Mouse (Mus musculus): ENCODE results near the gene Apold1. TPM values are rescaled to one million over a fixed set of nuclear protein-coding genes. Genes with fewer than 3 reads are reported as not detected.
A peak's percentile ranks its signal among the peaks of the same experiment; 100 is the strongest.

Apold1 gene
- 4.3 TPM in 2 replicates for polyA plus RNA-seq (2014; fragmentation: Nextera tagmentation; extraction: Ambion mirVana)

GRCm38 (mm10) chr6:134981231-134982062 is at the start of gene Apold1:
Gene Apold1, plus strand, starts transcription at chr6:134981718.
- peak within 1 kb of the TSS; percentile 41; the same call in 1 of the 2 replicates for H3K27ac ChIP-seq (ENCODE audit: low read depth, low read length)
- 40% methylated on average over 22 of the region's 22 CpGs for WGBS (ENCODE audit: insufficient replicate concordance)
- ATAC-seq (replicated peaks; ENCODE audit: insufficient number of reproducible peaks, low FRiP score, low TSS enrichment): no peak
- H3K9ac ChIP-seq (ENCODE audit: low read depth, low read length): 0 out of 2 replicates have a peak within 1 kb of the TSS, but pooled peaks have one; percentile 28
- peaks cover 11% of the 10 kb centered on the region for H3K4me1 ChIP-seq (ENCODE audit: control insufficient read depth, insufficient read depth, low read length)
- no peaks in the 10 kb centered on the region for H3K9me3 ChIP-seq (replicated peaks; ENCODE audit: control insufficient read depth, low read length)
- no peaks in the 10 kb centered on the region for H3K27me3 ChIP-seq (ENCODE audit: control insufficient read depth, insufficient read depth, low read length)
- no peaks in the 10 kb centered on the region for H3K36me3 ChIP-seq (ENCODE audit: control insufficient read depth, insufficient read depth, low read length)
- H3K4me3 ChIP-seq (ENCODE audit: low read depth, low read length): peak within 1 kb of the TSS; percentile 46; the same call in 1 of the 2 replicates
- H3K4me2 ChIP-seq: peak within 1 kb of the TSS; percentile 88

- Histone ChIP-seq H3K4me1 (ENCODE audit: control insufficient read depth, insufficient read depth, low read length) (peaks cover 11% of the 10 kb centered on the region; the same call in 1 of the 2 replicates), H3K4me3 (ENCODE audit: low read depth, low read length) (no peak overlapping the region), H3K9ac (ENCODE audit: low read depth, low read length) (no peak overlapping the region), H3K27me3 (ENCODE audit: control insufficient read depth, insufficient read depth, low read length) (no peaks in the 10 kb centered on the region), H3K9me3 (replicated peaks; ENCODE audit: control insufficient read depth, low read length) (no peaks in the 10 kb centered on the region), H3K4me2 (peak overlapping the region; percentile 16; the same call in 1 of the 2 replicates), H3K27ac (ENCODE audit: low read depth, low read length) (no peak overlapping the region), H3K36me3 (ENCODE audit: control insufficient read depth, insufficient read depth, low read length) (no peaks in the 10 kb centered on the region)
- whole genome bisulfite sequencing (ENCODE audit: insufficient replicate concordance): 69% methylated on average over 12 of the region's 12 CpGs
- no peak for ATAC-seq (replicated peaks; ENCODE audit: insufficient number of reproducible peaks, low FRiP score, low TSS enrichment)
These were observed 48.9 kb upstream of the Apold1 start for GRCm38 (mm10) chr6:134932486-134933206.

GRCm38 (mm10) chr6:134933207-134933558 is 48.3 kb upstream of the Apold1 start:
- no peaks in the 10 kb centered on the region for H3K36me3 ChIP-seq (ENCODE audit: control insufficient read depth, insufficient read depth, low read length)
- H3K4me2 ChIP-seq: peak overlapping the region; percentile 16; the same call in 1 of the 2 replicates
- H3K4me1 ChIP-seq (ENCODE audit: control insufficient read depth, insufficient read depth, low read length): peaks cover 11% of the 10 kb centered on the region; the same call in 1 of the 2 replicates
- H3K9me3 ChIP-seq (replicated peaks; ENCODE audit: control insufficient read depth, low read length): no peaks in the 10 kb centered on the region
- H3K27ac ChIP-seq (ENCODE audit: low read depth, low read length): no peak overlapping the region
- no peaks in the 10 kb centered on the region for H3K27me3 ChIP-seq (ENCODE audit: control insufficient read depth, insufficient read depth, low read length)
- WGBS (ENCODE audit: insufficient replicate concordance): 71% methylated on average over 2 of the region's 2 CpGs
- no peak overlapping the region for H3K4me3 ChIP-seq (ENCODE audit: low read depth, low read length)
- no peak overlapping the region for H3K9ac ChIP-seq (ENCODE audit: low read depth, low read length)
- ATAC-seq (replicated peaks; ENCODE audit: insufficient number of reproducible peaks, low FRiP score, low TSS enrichment): no peak

GRCm38 (mm10) chr6:134934305-134934704 is 47.2 kb upstream of the Apold1 start:
- 91% methylated on average over 5 of the region's 5 CpGs for WGBS (ENCODE audit: insufficient replicate concordance)
- no peak overlapping the region for H3K4me2 ChIP-seq

GRCm38 (mm10) chr6:134939781-134940180 is 41.7 kb upstream of the Apold1 start:
- H3K36me3 ChIP-seq (ENCODE audit: control insufficient read depth, insufficient read depth, low read length): no peaks in the 10 kb centered on the region; the same call in 1 of the 2 replicates
- 0 out of 2 replicates have a peak, but pooled peaks cover 9% of the 10 kb centered on the region for H3K4me1 ChIP-seq (ENCODE audit: control insufficient read depth, insufficient read depth, low read length)
- H3K9me3 ChIP-seq (replicated peaks; ENCODE audit: control insufficient read depth, low read length): no peaks in the 10 kb centered on the region
- no peak overlapping the region for H3K27ac ChIP-seq (ENCODE audit: low read depth, low read length)
- H3K4me2 ChIP-seq: no peak overlapping the region
- no peak for ATAC-seq (replicated peaks; ENCODE audit: insufficient number of reproducible peaks, low FRiP score, low TSS enrichment)
- no peaks in the 10 kb centered on the region for H3K27me3 ChIP-seq (ENCODE audit: control insufficient read depth, insufficient read depth, low read length)
- H3K9ac ChIP-seq (ENCODE audit: low read depth, low read length): no peak overlapping the region
- 78% methylated on average over 4 of the region's 4 CpGs for WGBS (ENCODE audit: insufficient replicate concordance)
- no peak overlapping the region for H3K4me3 ChIP-seq (ENCODE audit: low read depth, low read length)

More at GRCm38 (mm10) chr6:134934305-134934704, 47.2 kb upstream of the Apold1 start:
- no peak for ATAC-seq (replicated peaks; ENCODE audit: insufficient number of reproducible peaks, low FRiP score, low TSS enrichment)
- Histone ChIP-seq H3K4me1 (ENCODE audit: control insufficient read depth, insufficient read depth, low read length) (peaks cover 11% of the 10 kb centered on the region; the same call in 1 of the 2 replicates), H3K4me3 (ENCODE audit: low read depth, low read length) (no peak overlapping the region), H3K9ac (ENCODE audit: low read depth, low read length) (no peak overlapping the region), H3K27me3 (ENCODE audit: control insufficient read depth, insufficient read depth, low read length) (no peaks in the 10 kb centered on the region), H3K27ac (ENCODE audit: low read depth, low read length) (no peak overlapping the region), H3K36me3 (ENCODE audit: control insufficient read depth, insufficient read depth, low read length) (no peaks in the 10 kb centered on the region), H3K9me3 (replicated peaks; ENCODE audit: control insufficient read depth, low read length) (no peaks in the 10 kb centered on the region)

GRCm38 (mm10) chr6:134943759-134944407 is 37.6 kb upstream of the Apold1 start:
- no peaks in the 10 kb centered on the region; the same call in 1 of the 2 replicates for H3K36me3 ChIP-seq (ENCODE audit: control insufficient read depth, insufficient read depth, low read length)
- ATAC-seq (replicated peaks; ENCODE audit: insufficient number of reproducible peaks, low FRiP score, low TSS enrichment): no peak
- no peak overlapping the region for H3K27ac ChIP-seq (ENCODE audit: low read depth, low read length)
- no peaks in the 10 kb centered on the region for H3K9me3 ChIP-seq (replicated peaks; ENCODE audit: control insufficient read depth, low read length)
- H3K4me2 ChIP-seq: no peak overlapping the region
- H3K27me3 ChIP-seq (ENCODE audit: control insufficient read depth, insufficient read depth, low read length): no peaks in the 10 kb centered on the region
- no peak overlapping the region for H3K4me3 ChIP-seq (ENCODE audit: low read depth, low read length)
- 82% methylated on average over 13 of the region's 13 CpGs for WGBS (ENCODE audit: insufficient replicate concordance)
- no peak overlapping the region for H3K9ac ChIP-seq (ENCODE audit: low read depth, low read length)
- peaks cover 13% of the 10 kb centered on the region; the same call in 1 of the 2 replicates for H3K4me1 ChIP-seq (ENCODE audit: control insufficient read depth, insufficient read depth, low read length)

GRCm38 (mm10) chr6:134946054-134946453 is 35.5 kb upstream of the Apold1 start:
- no peak overlapping the region for H3K9ac ChIP-seq (ENCODE audit: low read depth, low read length)
- H3K4me2 ChIP-seq: no peak overlapping the region
- 62% methylated on average over 6 of the region's 6 CpGs for WGBS (ENCODE audit: insufficient replicate concordance)
- H3K4me3 ChIP-seq (ENCODE audit: low read depth, low read length): no peak overlapping the region
- H3K4me1 ChIP-seq (ENCODE audit: control insufficient read depth, insufficient read depth, low read length): peaks cover 13% of the 10 kb centered on the region; the same call in 1 of the 2 replicates
- no peak overlapping the region for H3K27ac ChIP-seq (ENCODE audit: low read depth, low read length)
- no peaks in the 10 kb centered on the region for H3K27me3 ChIP-seq (ENCODE audit: control insufficient read depth, insufficient read depth, low read length)
- no peaks in the 10 kb centered on the region; the same call in 1 of the 2 replicates for H3K36me3 ChIP-seq (ENCODE audit: control insufficient read depth, insufficient read depth, low read length)
- ATAC-seq (replicated peaks; ENCODE audit: insufficient number of reproducible peaks, low FRiP score, low TSS enrichment): no peak
- H3K9me3 ChIP-seq (replicated peaks; ENCODE audit: control insufficient read depth, low read length): no peaks in the 10 kb centered on the region

- Histone ChIP-seq H3K27me3 (ENCODE audit: control insufficient read depth, insufficient read depth, low read length) (no peaks in the 10 kb centered on the region), H3K4me2 (no peak overlapping the region), H3K27ac (ENCODE audit: low read depth, low read length) (no peak overlapping the region), H3K4me3 (ENCODE audit: low read depth, low read length) (no peak overlapping the region), H3K4me1 (ENCODE audit: control insufficient read depth, insufficient read depth, low read length) (peaks cover 13% of the 10 kb centered on the region; the same call in 1 of the 2 replicates), H3K9me3 (replicated peaks; ENCODE audit: control insufficient read depth, low read length) (no peaks in the 10 kb centered on the region), H3K36me3 (ENCODE audit: control insufficient read depth, insufficient read depth, low read length) (no peaks in the 10 kb centered on the region; the same call in 1 of the 2 replicates), H3K9ac (ENCODE audit: low read depth, low read length) (no peak overlapping the region)
- ATAC-seq (replicated peaks; ENCODE audit: insufficient number of reproducible peaks, low FRiP score, low TSS enrichment): no peak
- WGBS (ENCODE audit: insufficient replicate concordance): 77% methylated on average over 9 of the region's 9 CpGs
These were observed 34.7 kb upstream of the Apold1 start for GRCm38 (mm10) chr6:134946858-134947257.

All from heart, embryonic 11.5 days (tissue).